8 mouse cellular contexts compared by ENCODE assay signal in genomic region chr5:88734786-88735185, GRCm38 (mm10). TPM values are rescaled to one million over a fixed set of nuclear protein-coding genes. Genes with fewer than 3 reads are reported as not detected.
A peak's percentile ranks its signal among the peaks of the same experiment; 100 is the strongest.
DNase-seq lines count a peak whose midpoint lies in the region; ATAC-seq and TF ChIP-seq lines count a peak whose summit lies in the region.

No protein-coding gene starts in this region.

- H3K4me1 ChIP-seq in lung, postnatal 0 days (ENCODE audit: insufficient read depth, low read depth, low read length): no peaks in the 10 kb centered on the region
- no peaks in the 10 kb centered on the region; the same call in 1 of the 2 replicates for H3K4me1 ChIP-seq in neural tube, embryonic 15.5 days

- TF ChIP-seq EP300 in lung, postnatal 0 days (IDR thresholded peaks at IDR 0.05): no peak

- H3K4me3 ChIP-seq in layer of hippocampus, adult 2 months: no peak overlapping the region
- H3K4me3 ChIP-seq in lung, postnatal 0 days (ENCODE audit: low read depth, low read length): no peak overlapping the region
- no peak overlapping the region for H3K4me3 ChIP-seq in neural tube, embryonic 15.5 days (replicated peaks)

- no peak for ATAC-seq in lung, postnatal 0 days
- no peak for ATAC-seq in neural tube, embryonic 15.5 days (ENCODE audit: low FRiP score)

- no peak overlapping the region for H3K9ac ChIP-seq in lung, postnatal 0 days (replicated peaks; ENCODE audit: low read depth)
- no peak overlapping the region for H3K9ac ChIP-seq in neural tube, embryonic 15.5 days (replicated peaks)

- 87% methylated on average over 2 of the region's 2 CpGs for WGBS in lung, postnatal 0 days
- WGBS in neural tube, embryonic 15.5 days: 90% methylated on average over 2 of the region's 2 CpGs

- no peak overlapping the region for H3K4me2 ChIP-seq in lung, postnatal 0 days (replicated peaks; ENCODE audit: low read depth, low read length)
- H3K4me2 ChIP-seq in neural tube, embryonic 15.5 days: no peak overlapping the region

- peak; percentile 62 for TF ChIP-seq CTCF in layer of hippocampus, adult 2 months (conservative IDR thresholded peaks at IDR 0.05)
- TF ChIP-seq CTCF in lung, postnatal 0 days (IDR thresholded peaks at IDR 0.05): peak; percentile 48

- H3K27me3 ChIP-seq in lung, postnatal 0 days (replicated peaks; ENCODE audit: insufficient read depth, low read length): no peaks in the 10 kb centered on the region
- no peaks in the 10 kb centered on the region for H3K27me3 ChIP-seq in neural tube, embryonic 15.5 days (replicated peaks)

- no peak for DNase-seq in layer of hippocampus, adult 2 months (ENCODE audit: low spot score in 2 of 2)
- no peak for DNase-seq in layer of hippocampus, adult 9-11 months
- DNase-seq in ZHBTc4 (ENCODE audit: low read depth, low spot score) (peak; percentile 56), adipocyte (ENCODE audit: low spot score) (no peak)
- no peak for DNase-seq in lung, postnatal 0 days (ENCODE audit: low spot score)
- peak; percentile 76 for DNase-seq in thymus, postnatal 14 days
- no peak for DNase-seq in gastrocnemius, adult 8-10 months (ENCODE audit: low spot score in 2 of 2)

- H3K27ac ChIP-seq in layer of hippocampus, adult 2 months: no peak overlapping the region
- H3K27ac ChIP-seq in lung, postnatal 0 days (ENCODE audit: low read length): no peak overlapping the region
- no peak overlapping the region for H3K27ac ChIP-seq in neural tube, embryonic 15.5 days (replicated peaks)

- H3K9me3 ChIP-seq in lung, postnatal 0 days (ENCODE audit: low read length): no peaks in the 10 kb centered on the region
- H3K9me3 ChIP-seq in neural tube, embryonic 15.5 days (replicated peaks): no peaks in the 10 kb centered on the region

- no peaks in the 10 kb centered on the region for H3K36me3 ChIP-seq in lung, postnatal 0 days (ENCODE audit: insufficient read depth, low read length)
- no peaks in the 10 kb centered on the region for H3K36me3 ChIP-seq in neural tube, embryonic 15.5 days

RNA-seq across cellular contexts. Expression of gene Mob1b, which starts 14.1 kb away (rescaled TPM):
- total RNA-seq in layer of hippocampus, adult 2 months (2021): 10 to 100 TPM; 29.6 to 31.9 TPM
- polyA plus RNA-seq in lung, postnatal 0 days (2015; fragmentation: Nextera tagmentation; extraction: Ambion mirVana): 9.7 and 10.8 TPM in 2 replicates
- 7.8 and 8.3 TPM in 2 replicates for polyA plus RNA-seq in neural tube, embryonic 15.5 days (2015; fragmentation: Nextera tagmentation; extraction: Ambion mirVana)
- 10 to 100 TPM; 16.7 to 21.0 (median 18.1) TPM for total RNA-seq in gastrocnemius, adult 8-10 months (2022)

RNA-seq across cellular contexts. Expression of gene Dck, which starts 30.0 kb away (rescaled TPM):
- total RNA-seq in layer of hippocampus, adult 2 months (2021): 10 to 100 TPM; 13.7 to 14.9 TPM
- polyA plus RNA-seq in lung, postnatal 0 days (2015; fragmentation: Nextera tagmentation; extraction: Ambion mirVana): 7.2 and 7.8 TPM in 2 replicates
- 41.8 and 50.2 TPM in 2 replicates for polyA plus RNA-seq in neural tube, embryonic 15.5 days (2015; fragmentation: Nextera tagmentation; extraction: Ambion mirVana)
- total RNA-seq in gastrocnemius, adult 8-10 months (2022): 1 to 10 TPM; 1.0 to 1.4 (median 1.2) TPM

RNA-seq across cellular contexts. Expression of gene Grsf1, which starts 58.8 kb away (rescaled TPM):
- total RNA-seq in layer of hippocampus, adult 2 months (2021): 10 to 100 TPM; 87.2 to 95.2 TPM
- 45.4 and 46.0 TPM in 2 replicates for polyA plus RNA-seq in lung, postnatal 0 days (2015; fragmentation: Nextera tagmentation; extraction: Ambion mirVana)
- polyA plus RNA-seq in neural tube, embryonic 15.5 days (2015; fragmentation: Nextera tagmentation; extraction: Ambion mirVana): 53.1 and 53.4 TPM in 2 replicates
- 100 to 1,000 TPM; 114 to 130 (median 120) TPM for total RNA-seq in gastrocnemius, adult 8-10 months (2022)

Comparison
In these comparisons a context has a peak if more than half of its experiments do, and no peak if none do; other contexts are left out.
1. DNase-seq: peak in ZHBTc4 (single experiment) and thymus, postnatal 14 days (single experiment); none in layer of hippocampus, adult 2 months (0 of 2), layer of hippocampus, adult 9-11 months (single experiment), lung, postnatal 0 days (single experiment), adipocyte (single experiment) and gastrocnemius, adult 8-10 months (0 of 2).
2. RNA of gene Dck, which starts 30.0 kb away (total RNA-seq): 13.7 to 14.9 TPM in layer of hippocampus, adult 2 months; 1.0 to 1.4 TPM in gastrocnemius, adult 8-10 months; every median in the first group is over 4 times any median in the second.